ENCODE assay signal across 8 mouse cellular contexts in the genomic region with DNA sequence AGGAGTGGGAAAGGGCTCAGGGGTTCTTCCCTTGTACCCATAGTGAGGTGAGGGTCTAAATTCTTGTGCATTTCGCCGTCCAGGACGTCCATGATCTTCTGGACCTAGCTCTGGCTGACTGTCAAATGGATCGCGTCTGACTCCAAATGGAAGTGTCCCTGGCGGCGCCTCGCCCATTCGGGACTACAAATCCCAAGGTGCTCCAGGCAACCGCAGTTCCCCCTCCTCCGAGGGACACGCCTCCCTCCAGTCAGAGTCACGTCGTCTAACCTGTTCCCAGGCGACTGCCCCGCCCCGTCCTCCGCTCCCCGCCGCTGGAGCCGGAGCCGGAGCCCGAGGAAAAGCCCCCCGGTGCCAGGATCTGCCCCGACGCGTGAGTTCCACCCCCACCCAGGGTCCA. TPM values are rescaled to one million over a fixed set of nuclear protein-coding genes. Genes with fewer than 3 reads are reported as not detected.
A peak's percentile ranks its signal among the peaks of the same experiment; 100 is the strongest.
DNase-seq lines count a peak whose midpoint lies in the region; ATAC-seq and TF ChIP-seq lines count a peak whose summit lies in the region.

No protein-coding gene starts in this region.

- ATAC-seq in heart, embryonic 12.5 days (ENCODE audit: insufficient number of reproducible peaks, low FRiP score), result peak; percentile 85
- peak; percentile 70 for ATAC-seq in kidney, postnatal 0 days (replicated peaks; ENCODE audit: low FRiP score, low read depth)
- peak; percentile 65 for ATAC-seq in monocyte, adult 5-6 weeks (replicated peaks; ENCODE audit: insufficient number of reproducible peaks, low FRiP score, low TSS enrichment, poor library complexity, severe bottlenecking)
- ATAC-seq in stomach, embryonic 14.5 days (ENCODE audit: insufficient number of reproducible peaks, insufficient read depth, low FRiP score, low read depth), result peak; percentile 81

- peak overlapping the region; percentile 88 for H3K4me2 ChIP-seq in heart, embryonic 12.5 days
- peak overlapping the region; percentile 99 for H3K4me2 ChIP-seq in kidney, postnatal 0 days (ENCODE audit: low read length)
- peak overlapping the region; percentile 96 for H3K4me2 ChIP-seq in stomach, embryonic 14.5 days (replicated peaks; ENCODE audit: low read depth, low read length)

- peak overlapping the region; percentile 85 for H3K9ac ChIP-seq in heart, embryonic 12.5 days
- peak overlapping the region; percentile 39; the same call in 1 of the 2 replicates for H3K9ac ChIP-seq in kidney, postnatal 0 days (ENCODE audit: low read depth, low read length)
- peak overlapping the region; percentile 73 for H3K9ac ChIP-seq in liver, adult 2 months (ENCODE audit: low read depth, low read length)
- H3K9ac ChIP-seq in stomach, embryonic 14.5 days (replicated peaks; ENCODE audit: low read depth, low read length), result peak overlapping the region; percentile 33

- H3K4me1 ChIP-seq in erythroblast, embryonic 14.5 days (ENCODE audit: control insufficient read depth), result peaks cover 63% of the 10 kb centered on the region
- peaks cover 45% of the 10 kb centered on the region for H3K4me1 ChIP-seq in heart, embryonic 12.5 days (replicated peaks)
- H3K4me1 ChIP-seq in kidney, postnatal 0 days (replicated peaks; ENCODE audit: insufficient read depth, low read length), result 0 out of 2 replicates have a peak, but pooled peaks cover 17% of the 10 kb centered on the region
- H3K4me1 ChIP-seq in liver, adult 2 months (ENCODE audit: control insufficient read depth, insufficient read depth, low read length), result peaks cover 4% of the 10 kb centered on the region; the same call in 1 of the 2 replicates
- H3K4me1 ChIP-seq in stomach, embryonic 14.5 days (ENCODE audit: control insufficient read depth, insufficient read depth, low read length), result peaks cover 20% of the 10 kb centered on the region

- TF ChIP-seq POLR2A in liver, adult 2 months (IDR thresholded peaks at IDR 0.05; ENCODE audit: extremely low read depth, insufficient read depth, low read length), result no peak

- no peaks in the 10 kb centered on the region for H3K27me3 ChIP-seq in erythroblast, embryonic 14.5 days (ENCODE audit: control insufficient read depth)
- no peaks in the 10 kb centered on the region for H3K27me3 ChIP-seq in heart, embryonic 12.5 days (replicated peaks)
- no peaks in the 10 kb centered on the region for H3K27me3 ChIP-seq in kidney, postnatal 0 days (ENCODE audit: insufficient read depth, low read length)
- H3K27me3 ChIP-seq in liver, adult 2 months (ENCODE audit: control insufficient read depth, insufficient read depth, low read length), result no peaks in the 10 kb centered on the region
- H3K27me3 ChIP-seq in stomach, embryonic 14.5 days (ENCODE audit: control insufficient read depth, insufficient read depth, low read length), result no peaks in the 10 kb centered on the region

- peak; percentile 78 for DNase-seq in CD4-positive helper T cell, adult 2 months (ENCODE audit: low read depth, low spot score)
- peak; percentile 69 for DNase-seq in brain, embryonic 18.5 days (ENCODE audit: low read depth, low spot score)
- peak; percentile 94 for DNase-seq in kidney, postnatal 0 days (ENCODE audit: low spot score)
- peak; percentile 94 for DNase-seq in liver, adult 2 months (ENCODE audit: extremely low read depth, low read depth, low spot score)

- H3K36me3 ChIP-seq in erythroblast, embryonic 14.5 days (ENCODE audit: control insufficient read depth), result peaks cover 21% of the 10 kb centered on the region
- peaks cover 21% of the 10 kb centered on the region for H3K36me3 ChIP-seq in heart, embryonic 12.5 days
- H3K36me3 ChIP-seq in kidney, postnatal 0 days (ENCODE audit: insufficient read depth, low read length), result no peaks in the 10 kb centered on the region
- no peaks in the 10 kb centered on the region for H3K36me3 ChIP-seq in liver, adult 2 months (ENCODE audit: control insufficient read depth, insufficient read depth, low read length)
- peaks cover 13% of the 10 kb centered on the region for H3K36me3 ChIP-seq in stomach, embryonic 14.5 days (ENCODE audit: control insufficient read depth, insufficient read depth, low read length)

- TF ChIP-seq CTCF in kidney, postnatal 0 days (IDR thresholded peaks at IDR 0.05; ENCODE audit: low read depth), result no peak
- TF ChIP-seq CTCF in liver, adult 2 months (IDR thresholded peaks at IDR 0.05; ENCODE audit: low read depth, low read length), result no peak

- peak overlapping the region; percentile 75 for H3K4me3 ChIP-seq in erythroblast, embryonic 14.5 days (replicated peaks)
- peak overlapping the region; percentile 89 for H3K4me3 ChIP-seq in heart, embryonic 12.5 days
- H3K4me3 ChIP-seq in kidney, postnatal 0 days (replicated peaks; ENCODE audit: low read depth, low read length), result peak overlapping the region; percentile 74
- H3K4me3 ChIP-seq in liver, adult 2 months (ENCODE audit: insufficient read depth, low read depth, low read length), result peak overlapping the region; percentile 78
- peak overlapping the region; percentile 82 for H3K4me3 ChIP-seq in stomach, embryonic 14.5 days (ENCODE audit: low read depth, low read length)

- H3K79me2 ChIP-seq in liver, adult 2 months (ENCODE audit: control insufficient read depth, insufficient read depth, low read length), result no peaks in the 10 kb centered on the region

- H3K9me3 ChIP-seq in erythroblast, embryonic 14.5 days (ENCODE audit: control insufficient read depth, low read length), result no peaks in the 10 kb centered on the region
- H3K9me3 ChIP-seq in heart, embryonic 12.5 days (replicated peaks), result no peaks in the 10 kb centered on the region
- H3K9me3 ChIP-seq in kidney, postnatal 0 days (replicated peaks; ENCODE audit: low read length), result no peaks in the 10 kb centered on the region
- H3K9me3 ChIP-seq in stomach, embryonic 14.5 days (ENCODE audit: control insufficient read depth, low read depth, low read length), result no peaks in the 10 kb centered on the region

- H3K27ac ChIP-seq in heart, embryonic 12.5 days (ENCODE audit: poor library complexity, severe bottlenecking), result peak overlapping the region; percentile 94
- peak overlapping the region; percentile 39; the same call in 1 of the 2 replicates for H3K27ac ChIP-seq in kidney, postnatal 0 days
- H3K27ac ChIP-seq in liver, adult 2 months (replicated peaks; ENCODE audit: insufficient read depth, low read depth, low read length), result peak overlapping the region; percentile 50
- H3K27ac ChIP-seq in stomach, embryonic 14.5 days (ENCODE audit: low read length), result peak overlapping the region; percentile 59

- WGBS in heart, embryonic 12.5 days, result 1% methylated on average over 27 of the region's 27 CpGs
- WGBS in kidney, postnatal 0 days, result 0% methylated on average over 27 of the region's 27 CpGs
- WGBS in liver, adult 2 months, result 1% methylated on average over 27 of the region's 27 CpGs
- under 1% methylated on average over 26 of the region's 27 CpGs for WGBS in stomach, embryonic 14.5 days

RNA-seq across cellular contexts. Expression of a gene that starts 1.4 kb away (rescaled TPM):
- 0.96 and 1.0 TPM in 2 replicates for polyA plus RNA-seq in erythroblast, embryonic 14.5 days (2012)
- polyA plus RNA-seq in heart, embryonic 12.5 days (2016; fragmentation: Nextera tagmentation; extraction: Ambion mirVana), result 17.5 and 19.4 TPM in 2 replicates
- polyA plus RNA-seq in kidney, postnatal 0 days (2015; fragmentation: Nextera tagmentation; extraction: Ambion mirVana), result 3.0 and 4.0 TPM in 2 replicates
- 0.18 and 0.20 TPM in 2 replicates for total RNA-seq in liver, adult 2 months (2014; rRNA removed)
- 3.0 and 4.6 TPM in 2 replicates for polyA plus RNA-seq in liver, adult 2 months (2012; rRNA removed)
- total RNA-seq in monocyte, adult 5-6 weeks (2017), result not detected in 3 replicates
- polyA plus RNA-seq in stomach, embryonic 14.5 days (2014; fragmentation: Nextera tagmentation; extraction: Ambion mirVana), result 9.6 and 10.0 TPM in 2 replicates

RNA-seq across cellular contexts. Expression of a gene that starts 1.7 kb away (rescaled TPM):
- 0.70 and 0.83 TPM in 2 replicates for polyA plus RNA-seq in erythroblast, embryonic 14.5 days (2012)
- 17.6 and 18.4 TPM in 2 replicates for polyA plus RNA-seq in heart, embryonic 12.5 days (2016; fragmentation: Nextera tagmentation; extraction: Ambion mirVana)
- 16.7 and 17.7 TPM in 2 replicates for polyA plus RNA-seq in kidney, postnatal 0 days (2015; fragmentation: Nextera tagmentation; extraction: Ambion mirVana)
- total RNA-seq in liver, adult 2 months (2014; rRNA removed), result 1.3 and 1.7 TPM in 2 replicates
- polyA plus RNA-seq in liver, adult 2 months (2012; rRNA removed), result 6.5 and 7.0 TPM in 2 replicates
- 6.9 to 8.9 TPM (median 7.2 TPM) in 3 replicates for total RNA-seq in monocyte, adult 5-6 weeks (2017)
- polyA plus RNA-seq in stomach, embryonic 14.5 days (2014; fragmentation: Nextera tagmentation; extraction: Ambion mirVana), result 20.5 and 23.9 TPM in 2 replicates

RNA-seq across cellular contexts. Expression of a gene that starts 16.4 kb away (rescaled TPM):
- polyA plus RNA-seq in erythroblast, embryonic 14.5 days (2012), result 3.4 and 3.6 TPM in 2 replicates
- polyA plus RNA-seq in heart, embryonic 12.5 days (2016; fragmentation: Nextera tagmentation; extraction: Ambion mirVana), result 59.2 and 66.0 TPM in 2 replicates
- polyA plus RNA-seq in kidney, postnatal 0 days (2015; fragmentation: Nextera tagmentation; extraction: Ambion mirVana), result 68.4 and 68.8 TPM in 2 replicates
- 6.5 and 6.6 TPM in 2 replicates for total RNA-seq in liver, adult 2 months (2014; rRNA removed)
- polyA plus RNA-seq in liver, adult 2 months (2012; rRNA removed), result 8.5 and 9.4 TPM in 2 replicates
- 15.0 to 19.8 TPM (median 18.0 TPM) in 3 replicates for total RNA-seq in monocyte, adult 5-6 weeks (2017)
- 86.0 and 92.8 TPM in 2 replicates for polyA plus RNA-seq in stomach, embryonic 14.5 days (2014; fragmentation: Nextera tagmentation; extraction: Ambion mirVana)

RNA-seq across cellular contexts. Expression of a gene that starts 20.9 kb away (rescaled TPM):
- 1.4 and 1.6 TPM in 2 replicates for polyA plus RNA-seq in erythroblast, embryonic 14.5 days (2012)
- polyA plus RNA-seq in heart, embryonic 12.5 days (2016; fragmentation: Nextera tagmentation; extraction: Ambion mirVana), result 15.9 and 17.5 TPM in 2 replicates
- 11.0 and 11.5 TPM in 2 replicates for polyA plus RNA-seq in kidney, postnatal 0 days (2015; fragmentation: Nextera tagmentation; extraction: Ambion mirVana)
- 8.7 and 9.4 TPM in 2 replicates for total RNA-seq in liver, adult 2 months (2014; rRNA removed)
- polyA plus RNA-seq in liver, adult 2 months (2012; rRNA removed), result 18.7 and 26.8 TPM in 2 replicates
- 21.0 to 32.4 TPM (median 25.4 TPM) in 3 replicates for total RNA-seq in monocyte, adult 5-6 weeks (2017)
- 8.8 and 10.3 TPM in 2 replicates for polyA plus RNA-seq in stomach, embryonic 14.5 days (2014; fragmentation: Nextera tagmentation; extraction: Ambion mirVana)

RNA-seq across cellular contexts. Expression of a gene that starts 43.0 kb away (rescaled TPM):
- not detected in 2 replicates for polyA plus RNA-seq in erythroblast, embryonic 14.5 days (2012)
- polyA plus RNA-seq in heart, embryonic 12.5 days (2016; fragmentation: Nextera tagmentation; extraction: Ambion mirVana), result 4.2 and 4.6 TPM in 2 replicates
- 6.7 and 8.2 TPM in 2 replicates for polyA plus RNA-seq in kidney, postnatal 0 days (2015; fragmentation: Nextera tagmentation; extraction: Ambion mirVana)
- 0.37 TPM in 1 of 2 replicates, not detected in the other for total RNA-seq in liver, adult 2 months (2014; rRNA removed)
- polyA plus RNA-seq in liver, adult 2 months (2012; rRNA removed), result 0.17 and 0.24 TPM in 2 replicates
- total RNA-seq in monocyte, adult 5-6 weeks (2017), result 1.6 TPM in 2 of 3 replicates, not detected in the other
- 6.0 and 8.9 TPM in 2 replicates for polyA plus RNA-seq in stomach, embryonic 14.5 days (2014; fragmentation: Nextera tagmentation; extraction: Ambion mirVana)

Comparison
In these comparisons a context has a peak if more than half of its experiments do, and no peak if none do; other contexts are left out.
1. Peak in every context shown above with its lines: DNase-seq, ATAC-seq, H3K4me3 ChIP-seq and H3K27ac ChIP-seq.
2. H3K27ac ChIP-seq: peak in every context shown above with its lines; median percentile 94 in heart, embryonic 12.5 days; 59 in stomach, embryonic 14.5 days; 50 in liver, adult 2 months; 39 in kidney, postnatal 0 days.
3. H3K9ac ChIP-seq: peak in every context shown above with its lines; median percentile 85 in heart, embryonic 12.5 days; 73 in liver, adult 2 months; 39 in kidney, postnatal 0 days; 33 in stomach, embryonic 14.5 days.